Mouse (Mus musculus) monocyte, adult 5-6 weeks (primary cell): ENCODE data around the gene Dnah14. TPM values are rescaled to one million over a fixed set of nuclear protein-coding genes. Genes with fewer than 3 reads are reported as not detected.

ENCODE experiments used
- ATAC-seq: fragments of 153-309, 156-312 bp; replicated peaks from 2 replicates; pipeline ENCODE4 v1.8.0; 2017; ENCODE audit warnings: mild to moderate bottlenecking; ENCODE audit not compliant: low TSS enrichment, insufficient number of reproducible peaks, severe bottlenecking, poor library complexity, low FRiP score
- total RNA-seq: library from RNA; stranded (forward); fragments of 200-1000, 200-491, 200-594 nt; gene quantifications from 3 replicates; pipeline ENCODE4 v1.2.3, GENCODE M21; 2017

Dnah14 gene
- total RNA-seq, 1 experiment from 2014 or later, result 1.4 TPM

GRCm38 (mm10) chr1:181569447-181569846 lies 6.9 kb upstream of the Dnah14 start:
- no peak for ATAC-seq

GRCm38 (mm10) chr1:181583152-181583551 lies 6.8 kb downstream of the Dnah14 start:
- no peak for ATAC-seq

GRCm38 (mm10) chr1:181589116-181589515 lies 12.8 kb downstream of the Dnah14 start:
- ATAC-seq, result no peak

- ATAC-seq, result no peak
These were observed 23.0 kb downstream of the Dnah14 start for GRCm38 (mm10) chr1:181599376-181599775.

- no peak for ATAC-seq
These were observed 34.8 kb downstream of the Dnah14 start for GRCm38 (mm10) chr1:181611118-181611517.

- ATAC-seq, result peak; percentile 71
These were observed 39.6 kb downstream of the Dnah14 start for GRCm38 (mm10) chr1:181615866-181616491.

GRCm38 (mm10) chr1:181617332-181617731 lies 41.0 kb downstream of the Dnah14 start:
- no peak for ATAC-seq

GRCm38 (mm10) chr1:181623149-181623680 lies 46.9 kb downstream of the Dnah14 start:
- ATAC-seq, result no peak

GRCm38 (mm10) chr1:181624876-181625275 lies 48.5 kb downstream of the Dnah14 start:
- no peak for ATAC-seq

- ATAC-seq, result no peak
These were observed 51.9 kb downstream of the Dnah14 start for GRCm38 (mm10) chr1:181628276-181628675.

GRCm38 (mm10) chr1:181631371-181631770 lies 55.0 kb downstream of the Dnah14 start:
- ATAC-seq, result no peak

GRCm38 (mm10) chr1:181637997-181638713 lies 61.8 kb downstream of the Dnah14 start:
- no peak for ATAC-seq

GRCm38 (mm10) chr1:181640383-181640782 lies 64.0 kb downstream of the Dnah14 start:
- no peak for ATAC-seq

GRCm38 (mm10) chr1:181647467-181647866 lies 71.1 kb downstream of the Dnah14 start:
- no peak for ATAC-seq

GRCm38 (mm10) chr1:181653481-181653880 lies 77.1 kb downstream of the Dnah14 start:
- no peak for ATAC-seq

GRCm38 (mm10) chr1:181656421-181656820 lies 80.1 kb downstream of the Dnah14 start:
- no peak for ATAC-seq

- no peak for ATAC-seq
These were observed 90.4 kb downstream of the Dnah14 start for GRCm38 (mm10) chr1:181666801-181667200.

GRCm38 (mm10) chr1:181694729-181695498 lies 118.6 kb downstream of the Dnah14 start:
- ATAC-seq, result no peak

- no peak for ATAC-seq
These were observed 152.3 kb downstream of the Dnah14 start for GRCm38 (mm10) chr1:181728707-181729106.
